Mouse (Mus musculus) heart, embryonic 15.5 days (tissue): Measurements from ENCODE around the gene N4bp3. TPM values are rescaled to one million over a fixed set of nuclear protein-coding genes. Genes with fewer than 3 reads are reported as not detected.
A peak's percentile ranks its signal among the peaks of the same experiment; 100 is the strongest.
"Not testable (repeated sequence)": the region's sequence is repeated elsewhere in the genome, so short reads cannot be mapped to it uniquely, and the experiment has no call there.

ENCODE experiments used
- ATAC-seq: fragments of 200-750 bp; cut with Nextera tagmentation; replicated peaks from 2 replicates; pipeline ENCODE4 v1.8.0; 2017; ENCODE audit warnings: low read depth, moderate TSS enrichment; ENCODE audit not compliant: insufficient number of reproducible peaks, insufficient read depth, low FRiP score
- H3K27ac ChIP-seq: fragments of 300-500 bp; sonication (generic); 2 replicates; pipeline ENCODE4 v1.5.1; 2015; ENCODE audit warnings: mild to moderate bottlenecking, inconsistent platforms
- H3K27me3 ChIP-seq: fragments of 300-500 bp; sonication (generic); 2 replicates; pipeline ENCODE4 v1.6.1; 2015; ENCODE audit warnings: inconsistent platforms
- H3K36me3 ChIP-seq: fragments of 300-500 bp; sonication (generic); 2 replicates; pipeline ENCODE4 v1.6.1; 2015; ENCODE audit warnings: mild to moderate bottlenecking, inconsistent platforms
- H3K4me1 ChIP-seq: fragments of 300-500 bp; sonication (generic); replicated peaks from 2 replicates; pipeline ENCODE4 v1.6.1; 2015; ENCODE audit warnings: inconsistent platforms
- H3K4me2 ChIP-seq: fragments of 300-500 bp; sonication (generic); 2 replicates; pipeline ENCODE4 v1.6.1; 2015; ENCODE audit warnings: inconsistent platforms, mild to moderate bottlenecking, moderate library complexity
- H3K4me3 ChIP-seq: fragments of 300-500 bp; sonication (generic); 2 replicates; pipeline ENCODE4 v1.5.1; 2015; ENCODE audit warnings: mild to moderate bottlenecking, inconsistent platforms
- H3K9ac ChIP-seq: fragments of 300-500 bp; sonication (generic); 2 replicates; pipeline ENCODE4 v1.6.1; 2015; ENCODE audit warnings: mild to moderate bottlenecking, inconsistent platforms
- H3K9me3 ChIP-seq: fragments of 300-500 bp; sonication (generic); replicated peaks from 2 replicates; pipeline ENCODE4 v1.6.1; 2016; ENCODE audit warnings: inconsistent platforms
- WGBS: fragments of 180-500 bp; shearing (Covaris S2); methylation state at CpG from one replicate; pipeline ENCODE4 v1.1.7; 2015; ENCODE audit warnings: mixed read lengths; 5-methylcytosine and 5-hydroxymethylcytosine counted together
- polyA plus RNA-seq: library from polyadenylated mRNA; unstranded; fragments of >200 nt; fragmentation: Nextera tagmentation; extraction: Ambion mirVana; gene quantifications from 2 replicates; pipeline ENCODE4 v1.2.1, GENCODE M21; 2015

The N4bp3 gene
- polyA plus RNA-seq, 1 experiment from 2014 or later = 16.6 TPM

DNA sequence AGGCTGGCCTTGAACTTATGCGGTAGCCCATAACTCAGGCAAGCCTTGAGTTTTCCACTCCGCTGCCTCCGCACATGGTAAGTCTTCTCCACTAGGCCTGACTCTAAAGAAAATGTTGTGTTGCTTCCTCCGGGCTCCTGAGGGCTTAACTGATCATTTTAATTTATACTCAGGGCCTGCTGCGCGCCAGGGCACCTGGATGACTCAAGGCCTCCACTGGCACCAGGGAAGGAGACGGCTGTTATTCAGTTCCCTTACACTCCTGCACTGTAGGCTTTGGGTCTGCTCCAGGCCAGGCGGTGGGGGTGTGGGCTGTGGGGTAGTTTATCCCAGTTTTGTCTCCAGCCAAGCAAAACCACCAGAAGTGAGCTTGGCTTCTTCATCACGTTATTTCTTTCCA, 22.6 kb upstream of the N4bp3 start:
- H3K9ac ChIP-seq = no peak overlapping the region
- H3K36me3 ChIP-seq = no peaks in the 10 kb centered on the region
- 84% methylated on average over 9 of the region's 9 CpGs for WGBS
- no peak overlapping the region for H3K4me3 ChIP-seq
- H3K9me3 ChIP-seq = no peaks in the 10 kb centered on the region
- no peak for ATAC-seq
- H3K27ac ChIP-seq = no peak overlapping the region
- no peak overlapping the region for H3K4me2 ChIP-seq
- H3K27me3 ChIP-seq = no peaks in the 10 kb centered on the region
- no peaks in the 10 kb centered on the region for H3K4me1 ChIP-seq

DNA sequence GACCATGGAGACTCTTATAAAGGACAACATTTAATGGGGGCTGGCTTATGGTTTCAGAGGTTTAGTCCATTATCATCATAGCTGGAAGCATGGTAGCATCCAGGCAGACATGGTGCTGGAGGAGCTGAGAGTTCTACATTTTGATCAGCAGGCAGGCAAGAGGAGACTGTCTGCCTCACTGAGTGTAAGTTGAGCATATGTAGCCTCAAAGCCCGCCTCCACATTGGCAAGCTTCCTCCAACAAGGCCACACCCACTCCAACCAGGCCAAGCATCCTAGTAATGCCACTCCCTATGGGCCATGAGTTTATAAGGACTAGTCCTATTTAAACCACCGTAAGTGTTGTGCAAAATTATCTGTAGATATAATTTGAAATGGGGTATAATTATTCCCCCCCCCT, 20.7 kb upstream of the N4bp3 start:
- no peaks in the 10 kb centered on the region for H3K4me1 ChIP-seq
- H3K4me3 ChIP-seq = no peak overlapping the region
- no peaks in the 10 kb centered on the region for H3K9me3 ChIP-seq
- no peaks in the 10 kb centered on the region for H3K36me3 ChIP-seq
- no peaks in the 10 kb centered on the region for H3K27me3 ChIP-seq
- WGBS = 56% methylated on average over 2 of the region's 2 CpGs
- no peak for ATAC-seq
- no peak overlapping the region for H3K9ac ChIP-seq
- H3K4me2 ChIP-seq = no peak overlapping the region
- H3K27ac ChIP-seq = no peak overlapping the region

DNA sequence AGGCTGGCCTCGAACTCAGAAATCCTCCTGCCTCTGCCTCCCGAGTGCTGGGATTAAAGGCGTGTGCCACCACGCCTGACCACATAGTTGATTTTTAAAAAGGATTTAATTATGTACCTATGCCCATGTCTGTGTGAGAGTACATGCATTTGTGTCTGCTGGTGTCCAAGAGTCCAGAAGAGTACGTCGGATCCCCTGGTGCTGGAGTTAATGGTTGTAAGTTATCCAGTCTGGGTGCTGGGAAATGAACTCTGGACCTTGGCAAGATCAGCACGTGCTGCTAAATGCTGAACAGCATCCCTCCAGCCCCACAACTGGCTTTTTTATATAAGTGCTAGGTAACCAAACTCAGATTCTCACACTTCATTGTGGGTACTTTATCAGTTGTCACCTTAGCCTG, 20.2 kb upstream of the N4bp3 start:
- H3K4me3 ChIP-seq = no peak overlapping the region
- no peaks in the 10 kb centered on the region for H3K27me3 ChIP-seq
- H3K4me1 ChIP-seq = no peaks in the 10 kb centered on the region
- H3K27ac ChIP-seq = no peak overlapping the region
- 87% methylated on average over 7 of the region's 7 CpGs for WGBS
- H3K9ac ChIP-seq = no peak overlapping the region
- H3K36me3 ChIP-seq = no peaks in the 10 kb centered on the region
- ATAC-seq = no peak
- H3K9me3 ChIP-seq = no peaks in the 10 kb centered on the region
- no peak overlapping the region for H3K4me2 ChIP-seq

DNA sequence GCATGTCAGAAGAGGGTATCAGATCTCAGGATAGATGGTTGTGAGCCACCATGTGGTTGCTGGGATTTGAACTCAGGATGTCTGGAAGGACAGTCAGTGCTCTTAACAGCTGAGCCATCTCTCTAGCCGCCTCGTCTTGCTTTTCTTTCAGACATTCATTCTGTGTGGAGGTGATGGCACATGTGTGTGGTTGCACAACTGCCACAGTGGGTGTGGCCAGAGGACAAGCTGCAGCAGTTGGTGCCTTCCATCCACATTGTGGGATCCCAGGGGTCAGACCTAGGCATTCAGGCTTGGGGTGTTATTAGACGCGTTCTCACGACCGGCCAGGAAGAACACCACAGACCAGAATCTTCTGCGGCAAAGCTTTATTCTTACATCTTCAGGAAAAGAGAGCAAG, 14.1 kb upstream of the N4bp3 start:
- not testable (repeated sequence) for H3K4me3 ChIP-seq, ATAC-seq, H3K4me1 ChIP-seq, H3K4me2 ChIP-seq, H3K9me3 ChIP-seq, H3K27me3 ChIP-seq, H3K27ac ChIP-seq, H3K9ac ChIP-seq, H3K36me3 ChIP-seq
- 91% methylated on average over 7 of the region's 7 CpGs for WGBS

DNA sequence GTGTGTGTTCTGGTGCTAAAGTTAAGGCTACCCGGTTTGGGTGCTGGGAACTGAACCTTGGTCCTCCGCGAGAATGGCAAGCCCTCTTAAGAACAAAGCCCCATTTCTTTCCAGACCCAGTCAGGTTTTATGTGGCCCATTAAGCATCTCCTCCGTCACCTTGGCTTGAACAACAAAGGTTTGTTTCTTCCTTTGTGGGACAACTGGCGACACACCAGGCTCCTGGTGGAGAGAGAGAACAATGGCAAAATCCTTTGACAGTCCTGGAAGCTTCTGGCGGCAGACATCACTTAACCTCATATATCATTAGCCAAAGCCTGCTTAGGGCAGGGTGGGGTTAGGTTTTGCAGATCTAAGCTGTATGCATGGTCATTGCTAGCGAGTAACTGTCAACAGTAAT, 12.0 kb upstream of the N4bp3 start:
- Histone ChIP-seq H3K36me3 (no peaks in the 10 kb centered on the region), H3K4me2 (no peak overlapping the region), H3K27ac (no peak overlapping the region), H3K4me3 (no peak overlapping the region), H3K9ac (no peak overlapping the region), H3K27me3 (no peaks in the 10 kb centered on the region), H3K9me3 (no peaks in the 10 kb centered on the region), H3K4me1 (peaks cover 8% of the 10 kb centered on the region)
- no peak for ATAC-seq
- 73% methylated on average over 7 of the region's 7 CpGs for WGBS

DNA sequence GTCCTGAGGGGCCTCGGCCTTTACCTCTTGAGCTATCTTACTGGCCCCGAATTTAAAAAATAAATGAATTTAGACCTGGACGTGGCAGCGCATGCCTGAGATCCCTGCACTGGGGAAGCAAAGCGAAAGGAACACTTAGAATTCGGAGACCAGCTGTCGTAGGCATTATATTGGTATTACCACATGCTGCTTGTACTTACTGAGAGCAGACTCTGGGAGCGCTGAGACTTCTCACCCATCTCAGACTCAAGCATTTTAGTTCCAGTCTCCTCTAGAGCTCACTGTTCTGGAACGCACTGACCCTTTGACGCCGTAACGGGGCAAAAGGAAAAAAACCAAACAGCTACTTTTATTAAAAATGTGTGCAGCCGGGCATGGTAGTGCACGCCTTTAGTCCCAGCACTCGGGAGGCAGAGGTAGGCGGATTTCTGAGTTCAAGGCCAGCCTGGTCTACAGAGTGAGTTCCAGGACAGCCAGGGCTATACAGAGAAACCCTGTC, 11.3 kb upstream of the N4bp3 start:
- no peak for ATAC-seq
- no peak overlapping the region for H3K9ac ChIP-seq
- no peak overlapping the region for H3K4me3 ChIP-seq
- H3K9me3 ChIP-seq = no peaks in the 10 kb centered on the region
- no peak overlapping the region for H3K4me2 ChIP-seq
- 82% methylated on average over 16 of the region's 16 CpGs for WGBS
- no peaks in the 10 kb centered on the region for H3K27me3 ChIP-seq
- peaks cover 8% of the 10 kb centered on the region for H3K4me1 ChIP-seq
- no peak overlapping the region for H3K27ac ChIP-seq
- no peaks in the 10 kb centered on the region for H3K36me3 ChIP-seq

DNA sequence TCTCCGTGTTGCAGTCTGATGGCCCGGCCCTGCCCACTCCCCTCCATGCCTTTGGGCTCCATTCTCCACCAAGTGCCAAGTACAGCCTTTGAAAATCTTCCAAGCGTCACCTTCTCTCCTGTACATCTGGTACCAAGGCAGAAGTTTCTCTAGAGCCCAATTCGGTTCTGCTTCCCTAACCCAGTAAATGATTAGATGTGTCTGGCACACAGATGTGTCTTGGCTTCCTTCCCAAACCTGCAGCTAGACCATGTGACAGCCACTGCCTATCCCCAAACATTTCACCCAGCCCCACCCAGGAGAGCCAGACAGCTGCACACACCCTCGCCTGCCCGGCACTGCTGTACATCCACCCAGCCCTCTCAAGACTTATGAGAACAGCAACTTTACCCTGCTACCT, 8.1 kb upstream of the N4bp3 start:
- no peak overlapping the region for H3K27ac ChIP-seq
- no peak overlapping the region for H3K9ac ChIP-seq
- no peaks in the 10 kb centered on the region for H3K36me3 ChIP-seq
- no peak overlapping the region for H3K4me3 ChIP-seq
- ATAC-seq = 0 out of 2 replicates have a peak, but pooled peaks have one; percentile 21
- peaks cover 8% of the 10 kb centered on the region for H3K4me1 ChIP-seq
- H3K4me2 ChIP-seq = no peak overlapping the region
- 43% methylated on average over 6 of the region's 6 CpGs for WGBS
- H3K27me3 ChIP-seq = no peaks in the 10 kb centered on the region
- H3K9me3 ChIP-seq = no peaks in the 10 kb centered on the region

- H3K4me2 ChIP-seq = no peak overlapping the region
- no peaks in the 10 kb centered on the region for H3K27me3 ChIP-seq
- no peaks in the 10 kb centered on the region for H3K36me3 ChIP-seq
- H3K4me3 ChIP-seq = no peak overlapping the region
- no peak overlapping the region for H3K9ac ChIP-seq
- whole genome bisulfite sequencing = 49% methylated on average over 7 of the region's 7 CpGs
- H3K9me3 ChIP-seq = no peaks in the 10 kb centered on the region
- no peak for ATAC-seq
- no peak overlapping the region for H3K27ac ChIP-seq
- H3K4me1 ChIP-seq = peaks cover 8% of the 10 kb centered on the region
Measured at GRCm38 (mm10) chr11:51658291-51658690, 7.6 kb upstream of the N4bp3 start.

- H3K4me2 ChIP-seq = no peak overlapping the region
- 82% methylated on average over 10 of the region's 10 CpGs for WGBS
Measured at GRCm38 (mm10) chr11:51656798-51657521, 6.3 kb upstream of the N4bp3 start.

GRCm38 (mm10) chr11:51654891-51655290, 4.2 kb upstream of the N4bp3 start:
- H3K27me3 ChIP-seq = no peaks in the 10 kb centered on the region

More at GRCm38 (mm10) chr11:51656798-51657521, 6.3 kb upstream of the N4bp3 start:
- no peak overlapping the region for H3K4me3 ChIP-seq
- no peaks in the 10 kb centered on the region for H3K27me3 ChIP-seq
- no peak for ATAC-seq
- H3K9ac ChIP-seq = no peak overlapping the region
- peaks cover 8% of the 10 kb centered on the region for H3K4me1 ChIP-seq
- H3K9me3 ChIP-seq = no peaks in the 10 kb centered on the region
- H3K36me3 ChIP-seq = no peaks in the 10 kb centered on the region
- no peak overlapping the region for H3K27ac ChIP-seq

GRCm38 (mm10) chr11:51653736-51654135, 3.1 kb upstream of the N4bp3 start:
- 82% methylated on average over 6 of the region's 6 CpGs for WGBS
- Histone ChIP-seq H3K4me3 (no peak overlapping the region), H3K4me2 (no peak overlapping the region), H3K4me1 (peaks cover 26% of the 10 kb centered on the region), H3K27me3 (no peaks in the 10 kb centered on the region), H3K36me3 (no peaks in the 10 kb centered on the region), H3K9ac (no peak overlapping the region), H3K27ac (no peak overlapping the region), H3K9me3 (no peaks in the 10 kb centered on the region)
- no peak for ATAC-seq

More at GRCm38 (mm10) chr11:51654891-51655290, 4.2 kb upstream of the N4bp3 start:
- no peak overlapping the region for H3K4me3 ChIP-seq
- no peak overlapping the region for H3K9ac ChIP-seq
- no peaks in the 10 kb centered on the region for H3K36me3 ChIP-seq
- H3K27ac ChIP-seq = no peak overlapping the region
- no peak for ATAC-seq
- no peak overlapping the region for H3K4me2 ChIP-seq
- WGBS = 88% methylated on average over 3 of the region's 3 CpGs
- H3K9me3 ChIP-seq = no peaks in the 10 kb centered on the region
- H3K4me1 ChIP-seq = peaks cover 20% of the 10 kb centered on the region

- ATAC-seq = no peak
- Histone ChIP-seq H3K4me3 (no peak overlapping the region), H3K4me1 (peaks cover 30% of the 10 kb centered on the region), H3K9ac (no peak overlapping the region), H3K4me2 (no peak overlapping the region), H3K36me3 (no peaks in the 10 kb centered on the region), H3K27ac (no peak overlapping the region), H3K27me3 (no peaks in the 10 kb centered on the region), H3K9me3 (no peaks in the 10 kb centered on the region)
- 93% methylated on average over 4 of the region's 4 CpGs for WGBS
Measured at GRCm38 (mm10) chr11:51652889-51653418, 2.3 kb upstream of the N4bp3 start.
